Mouse (Mus musculus) olfactory bulb, adult 2 months (tissue): ENCODE data around the gene Fndc10.

Source experiments
- CTCF ChIP-seq: fragments of 200-500 bp; IDR thresholded peaks from 2 replicates; pipeline ENCODE4 v1.5.1; 2012; ENCODE audit warnings: low read depth, mild to moderate bottlenecking, low read length, moderate library complexity; ENCODE audit not compliant: insufficient read depth
- POLR2A ChIP-seq: fragments of 200-500 bp; IDR thresholded peaks from 2 replicates; pipeline ENCODE4 v1.6.1; 2012; ENCODE audit warnings: mild to moderate bottlenecking, low read depth, low read length, moderate library complexity; ENCODE audit not compliant: insufficient read depth

- TF ChIP-seq CTCF: no peak
- no peak for TF ChIP-seq POLR2A
Observed at GRCm38 (mm10) chr4:155675991-155676390, 18.2 kb upstream of the Fndc10 start.
